Mouse (Mus musculus) cerebellum, adult 11 months (tissue): ENCODE data around the gene Tspan7.

Experiments used
- DNase-seq: peaks from one replicate; pipeline ENCODE4 v3.0.0; 2022

Tspan7 gene

DNA sequence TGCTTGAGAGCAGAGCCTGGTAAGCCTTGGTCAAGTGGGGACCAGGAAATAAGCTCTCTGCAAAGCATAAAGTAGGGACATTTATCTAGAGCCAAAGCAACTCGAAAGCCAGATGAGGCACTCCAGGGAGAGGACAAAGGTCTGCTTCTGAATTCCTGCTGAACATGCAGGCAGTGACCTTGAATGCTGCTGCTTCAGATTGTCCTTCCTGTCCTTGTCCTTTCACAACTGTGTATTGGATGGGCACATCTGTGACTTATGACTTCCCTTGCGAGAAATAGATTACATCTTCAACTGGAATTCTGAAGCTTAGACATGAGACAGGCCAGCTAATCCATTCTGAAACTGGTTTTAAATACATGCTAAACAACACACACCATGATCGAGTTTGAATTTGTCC is 71.9 kb downstream of the Tspan7 start:
- DNase-seq = no peak

DNA sequence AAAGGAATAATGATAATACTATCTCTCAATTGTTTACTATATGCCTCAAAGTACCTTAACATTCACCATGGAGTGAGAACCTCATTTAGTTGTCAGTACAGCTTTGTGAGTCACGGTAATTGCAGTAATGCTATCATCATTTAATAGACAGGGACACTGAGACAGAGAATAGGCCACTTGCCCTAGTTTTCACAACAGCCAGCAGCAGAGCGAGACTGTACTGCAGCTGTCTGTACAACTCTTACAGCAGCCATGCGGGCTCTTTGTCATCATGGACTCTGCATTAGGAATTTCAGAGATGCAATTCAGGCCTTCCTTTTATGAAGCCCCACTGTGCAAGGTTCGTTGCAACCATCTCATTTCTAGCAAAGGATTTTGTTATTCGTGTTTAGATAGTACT is 72.6 kb downstream of the Tspan7 start:
- DNase-seq = no peak

DNA sequence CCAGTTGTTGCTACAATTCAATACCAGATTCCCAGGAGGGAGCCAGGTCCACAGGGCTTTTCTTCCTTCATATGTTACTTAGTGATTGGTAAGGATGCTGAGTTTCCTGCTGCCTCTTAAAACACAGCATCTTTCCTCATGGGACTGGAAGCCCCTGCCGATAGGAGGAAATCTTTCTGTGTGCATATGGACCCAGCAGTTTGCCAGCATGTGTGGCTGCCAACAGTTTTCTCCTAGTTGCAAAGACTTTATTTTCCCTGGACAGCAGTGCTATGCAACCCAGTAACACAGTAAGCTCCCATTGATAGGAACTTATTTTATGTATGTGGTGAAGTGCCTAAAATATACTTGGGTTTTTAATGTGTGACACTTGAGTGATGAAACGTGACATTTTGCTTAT is 73.7 kb downstream of the Tspan7 start:
- DNase-seq = no peak

DNA sequence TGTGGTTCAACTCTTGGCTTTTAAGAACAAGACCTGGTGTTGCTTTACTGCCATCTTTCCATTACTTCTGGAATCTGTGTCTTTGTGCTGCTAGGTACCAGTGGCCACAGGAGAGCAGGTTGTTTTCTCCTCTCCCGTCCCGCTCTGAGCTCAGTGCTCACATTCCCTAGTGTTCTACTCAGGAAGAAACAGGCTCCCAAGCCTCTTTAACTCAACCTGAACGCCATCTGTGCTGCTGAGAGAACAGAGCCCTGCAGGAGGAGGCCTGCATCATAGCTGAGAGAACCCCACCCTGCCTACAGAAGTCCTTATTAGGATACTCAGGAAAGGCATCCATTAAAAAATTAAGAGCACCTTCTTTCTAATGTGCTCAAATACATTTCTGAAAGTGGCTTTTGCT is 80.9 kb downstream of the Tspan7 start:
- peak; percentile 24 for DNase-seq

DNA sequence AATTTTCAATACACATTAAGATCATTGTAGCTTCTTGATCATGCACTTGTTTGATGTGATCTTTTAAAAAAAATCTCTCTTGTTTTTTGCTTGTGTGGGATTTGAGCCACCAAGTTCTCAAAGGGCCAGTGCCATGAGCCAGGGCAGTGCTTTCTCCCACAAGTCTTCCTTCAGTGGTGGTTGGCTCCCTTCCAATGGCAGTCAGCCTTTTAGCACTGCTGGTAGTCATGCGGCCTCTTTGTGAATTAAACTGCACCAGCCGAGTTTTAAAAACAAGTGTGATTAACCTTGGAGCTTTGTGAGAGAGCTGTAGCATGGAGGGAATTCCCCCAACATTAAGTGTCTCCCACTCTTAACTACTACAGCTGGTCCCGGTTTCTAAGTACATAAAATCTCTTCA is 89.6 kb downstream of the Tspan7 start:
- DNase-seq = peak; percentile 39

DNA sequence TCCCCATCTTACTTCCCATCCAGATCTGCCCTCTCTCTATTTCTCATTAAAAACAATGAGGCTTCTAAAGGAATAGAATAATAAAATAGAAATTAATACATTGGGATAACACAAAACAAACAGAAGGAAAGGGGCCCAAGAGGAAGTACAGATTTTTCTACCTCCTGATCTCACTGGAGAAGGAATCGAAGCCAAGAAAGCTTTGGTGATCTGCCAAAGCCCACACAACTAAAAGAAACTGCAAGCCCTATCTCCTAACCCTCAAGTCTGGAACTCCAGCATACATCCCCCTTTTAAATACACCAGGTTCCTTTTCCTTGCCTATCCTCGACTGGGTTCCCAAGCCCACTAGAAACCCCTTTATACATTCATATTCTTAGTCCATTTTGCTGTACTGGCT is 90.4 kb downstream of the Tspan7 start:
- peak; percentile 21 for DNase-seq

DNA sequence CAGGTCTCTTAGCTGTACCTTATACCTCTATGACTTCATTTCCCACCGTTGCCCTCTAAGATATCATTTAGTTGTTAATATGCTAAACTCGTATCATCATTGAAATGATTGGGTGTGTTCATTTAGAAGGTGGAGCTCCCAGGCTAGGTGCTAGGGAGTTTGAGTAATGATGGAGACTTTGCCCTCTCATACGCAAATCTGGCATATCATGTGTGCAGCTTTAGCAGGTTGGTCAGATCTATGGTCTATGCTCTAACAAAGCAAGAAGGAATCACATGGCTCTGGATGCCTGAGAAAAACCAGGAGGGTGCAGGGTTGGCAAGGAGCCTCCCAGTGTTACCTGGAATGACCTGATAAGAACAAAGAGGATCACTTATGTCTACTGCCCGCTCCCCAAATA is 91.4 kb downstream of the Tspan7 start:
- no peak for DNase-seq

DNA sequence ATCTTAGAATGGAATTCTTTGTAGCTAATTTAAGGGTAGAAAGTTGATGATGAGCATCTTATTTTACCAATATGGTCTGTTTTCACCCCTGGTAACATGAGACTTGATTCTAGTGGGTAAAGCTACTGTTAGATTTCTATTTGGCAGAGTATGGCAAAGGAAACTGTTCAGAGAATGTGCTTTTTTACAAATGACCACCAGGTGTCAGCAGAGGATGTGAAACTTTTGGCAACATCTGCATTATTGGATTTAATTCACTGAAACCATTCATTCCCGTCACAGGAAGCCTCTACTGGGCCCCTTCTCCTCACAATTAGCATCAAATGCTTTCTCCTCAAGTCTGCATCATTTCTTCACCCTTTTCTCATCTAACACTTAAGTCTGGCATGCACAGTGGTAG is 92.4 kb downstream of the Tspan7 start:
- no peak for DNase-seq

DNA sequence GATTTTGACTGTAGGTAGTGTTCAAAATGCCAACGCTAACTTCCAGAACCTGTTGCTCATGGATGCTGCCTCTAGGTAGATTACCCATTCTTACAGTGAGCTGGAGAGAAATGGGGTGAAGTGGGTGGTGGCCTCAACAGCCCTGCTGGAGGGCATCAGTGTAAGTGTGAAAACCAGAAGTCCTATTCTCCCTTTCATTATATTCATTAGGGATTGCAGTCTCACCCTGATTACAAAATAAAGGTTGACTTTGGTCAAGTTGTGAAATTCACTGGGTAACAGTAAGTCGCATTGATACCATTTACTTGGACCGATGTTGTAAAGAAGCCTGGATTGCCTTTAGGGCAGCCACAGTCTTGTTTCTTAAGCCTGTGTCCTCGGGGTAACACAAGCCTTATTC is 97.8 kb downstream of the Tspan7 start:
- DNase-seq = no peak

DNA sequence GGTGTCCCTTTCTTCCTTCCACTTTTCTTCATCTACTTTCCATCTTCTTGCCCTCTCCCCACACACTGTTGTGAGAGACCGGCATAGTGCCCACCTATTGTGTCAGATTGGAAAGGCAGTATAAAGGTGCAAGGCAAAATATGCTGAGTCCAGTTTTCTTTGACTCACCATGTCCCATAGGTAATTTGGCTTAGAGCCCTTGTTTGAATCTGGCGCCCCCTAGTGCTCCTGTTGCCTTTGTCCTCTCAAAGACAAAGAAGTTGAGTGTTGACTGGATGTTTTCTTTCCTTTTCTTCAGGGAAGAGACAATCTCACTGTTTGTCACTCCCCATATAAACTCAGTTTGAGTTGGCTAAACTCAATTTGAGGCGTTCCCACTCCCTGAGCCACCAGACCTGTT is 107.3 kb downstream of the Tspan7 start:
- peak; percentile 25 for DNase-seq

DNA sequence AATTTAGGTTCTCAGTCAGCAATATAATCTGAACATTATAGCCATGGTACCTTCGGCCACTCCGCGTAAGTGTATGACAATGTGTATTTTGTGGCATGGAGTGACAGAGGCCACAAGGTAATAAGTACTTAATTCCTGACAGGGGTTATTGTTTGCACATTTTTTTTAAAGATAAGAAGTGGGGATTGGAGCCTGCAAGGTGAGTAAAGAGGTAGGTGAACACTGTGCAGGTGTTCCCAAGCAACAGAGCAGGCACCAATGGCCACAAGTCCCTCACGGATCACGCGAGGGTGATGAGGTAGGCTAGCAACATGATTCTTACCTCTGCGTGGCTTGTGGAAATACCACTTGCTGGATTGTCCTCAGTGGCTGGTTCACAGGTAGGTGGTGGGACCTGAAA is 108.6 kb downstream of the Tspan7 start:
- DNase-seq = no peak

DNA sequence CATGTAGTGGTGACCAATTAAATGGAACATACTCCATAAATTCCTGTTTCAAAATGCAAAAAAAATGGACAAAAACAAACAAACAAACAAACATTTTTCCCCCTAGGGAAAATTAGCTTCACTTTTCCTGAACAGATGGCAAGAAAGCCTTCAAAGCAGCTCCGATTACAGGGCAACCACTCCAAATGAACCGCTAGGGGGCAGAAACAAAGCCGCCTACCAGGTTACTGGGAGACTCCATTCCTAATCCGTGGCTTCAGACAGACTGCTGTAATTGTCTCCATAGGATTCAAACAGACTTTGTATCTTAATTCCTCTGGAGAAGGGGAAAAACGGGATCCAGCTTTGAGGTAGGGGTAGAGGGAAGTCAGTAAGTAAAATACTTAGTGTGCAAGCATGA is 132.2 kb downstream of the Tspan7 start:
- peak; percentile 12 for DNase-seq

DNA sequence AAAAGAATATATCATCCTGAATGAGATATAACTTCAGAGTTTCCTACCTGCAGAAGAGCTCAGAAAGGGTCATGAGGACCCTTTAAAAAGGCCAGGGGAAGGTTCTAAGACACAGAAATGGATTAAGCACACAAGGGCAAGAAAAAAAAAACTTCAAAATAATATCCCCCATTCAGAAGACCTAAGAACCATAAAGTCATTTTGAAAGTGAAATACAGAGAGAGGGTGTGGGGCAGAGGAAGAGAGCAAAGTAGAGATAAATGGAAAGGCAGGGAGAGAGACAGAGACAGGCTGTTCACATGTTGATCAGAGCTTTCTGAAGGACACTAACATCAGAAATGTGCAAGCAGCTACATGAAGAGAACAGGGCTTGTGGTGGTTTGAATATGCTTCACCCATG is 156.1 kb downstream of the Tspan7 start:
- DNase-seq = no peak
